Mouse (Mus musculus): ENCODE results near the gene Golga4. TPM values are rescaled to one million over a fixed set of nuclear protein-coding genes. Genes with fewer than 3 reads are reported as not detected.

Golga4 gene
- total and polyA plus RNA-seq, 2 experiments from 2014 or later, result 27.2 to 36.8 TPM

DNA sequence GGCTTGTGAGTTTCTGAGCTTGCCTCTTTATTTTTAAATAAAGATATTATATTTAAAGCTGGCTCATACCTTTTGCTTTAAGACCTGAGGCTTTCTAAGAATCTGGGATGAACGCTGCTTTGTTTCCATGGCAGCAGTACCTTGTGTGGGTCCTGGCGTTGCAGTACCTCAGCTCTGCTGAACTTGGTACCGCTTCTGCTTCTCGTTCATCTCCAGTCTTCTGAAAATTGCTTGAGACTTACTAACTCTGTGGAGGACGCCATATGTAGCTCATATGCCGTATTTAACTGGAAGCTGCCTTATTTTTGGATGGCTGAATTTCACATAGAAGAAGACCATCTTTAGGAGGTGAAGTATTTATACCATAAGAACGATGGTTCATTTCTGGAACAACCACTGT lies 2.5 kb downstream of the Golga4 start:
- H3K27me3 ChIP-seq (ENCODE audit: insufficient read depth, low read length), result no peaks in the 10 kb centered on the region
- H3K4me3 ChIP-seq (ENCODE audit: low read length), result no peak overlapping the region
- peaks cover 10% of the 10 kb centered on the region; the same call in 1 of the 2 replicates for H3K4me1 ChIP-seq (ENCODE audit: insufficient read depth, low read length)
- H3K9me3 ChIP-seq (ENCODE audit: low read length), result no peaks in the 10 kb centered on the region
- WGBS, result 86% methylated on average over 7 of the region's 7 CpGs
- no peak overlapping the region for H3K27ac ChIP-seq
- no peak overlapping the region for H3K9ac ChIP-seq (replicated peaks; ENCODE audit: low read length)
- no peaks in the 10 kb centered on the region for H3K36me3 ChIP-seq (ENCODE audit: insufficient read depth, low read length)
- no peak for DNase-seq (ENCODE audit: low spot score)
- peak overlapping the region; percentile 18; the same call in 1 of the 2 replicates for H3K4me2 ChIP-seq (ENCODE audit: low read depth, low read length)
- TF ChIP-seq CTCF (IDR thresholded peaks at IDR 0.05; ENCODE audit: low read depth), result no peak
- no peak for ATAC-seq

DNA sequence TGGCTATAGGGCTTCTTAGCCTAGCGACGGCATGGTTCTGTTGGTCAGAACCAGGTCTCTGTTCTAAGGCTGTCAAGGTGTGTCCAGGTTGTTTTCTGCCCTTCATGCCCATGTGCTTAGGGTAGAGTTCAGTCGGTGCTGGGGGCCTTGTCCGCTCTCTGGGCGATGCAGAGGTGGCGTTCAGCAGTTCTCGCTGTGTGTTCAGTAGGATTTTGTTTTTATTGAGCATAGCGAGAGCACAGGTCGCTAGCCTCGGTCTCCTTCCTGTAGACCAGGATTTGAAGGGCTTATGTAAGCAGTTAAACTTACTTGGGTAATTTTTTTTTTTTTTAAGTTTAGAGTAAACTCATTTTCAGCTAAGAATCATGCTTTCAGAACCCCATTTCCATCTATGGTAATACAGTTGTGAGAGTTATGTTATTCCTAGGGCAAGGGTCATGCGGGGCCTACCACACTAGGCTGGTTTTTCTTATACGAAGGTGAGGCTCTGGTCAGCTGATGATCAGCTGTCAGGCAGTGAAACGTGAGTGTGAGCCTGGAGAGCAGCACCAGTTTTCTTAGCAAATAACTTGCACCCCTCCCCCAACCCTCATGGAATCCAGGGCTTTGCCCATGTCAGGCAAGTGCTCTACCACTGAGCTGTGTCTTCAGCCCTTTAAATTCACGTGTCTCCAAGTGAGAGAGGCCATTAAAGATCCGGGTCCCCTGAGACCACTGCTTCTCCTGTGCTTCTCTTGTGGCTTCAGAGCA lies 5.0 kb downstream of the Golga4 start:
- 76% methylated on average over 15 of the region's 15 CpGs for WGBS
- no peaks in the 10 kb centered on the region for H3K9me3 ChIP-seq (ENCODE audit: low read length)
- H3K27ac ChIP-seq, result no peak overlapping the region
- no peak overlapping the region for H3K4me3 ChIP-seq (ENCODE audit: low read length)
- no peak overlapping the region for H3K9ac ChIP-seq (replicated peaks; ENCODE audit: low read length)
- peaks cover 11% of the 10 kb centered on the region; the same call in 1 of the 2 replicates for H3K36me3 ChIP-seq (ENCODE audit: insufficient read depth, low read length)
- no peak for ATAC-seq
- DNase-seq (ENCODE audit: low spot score), result no peak
- no peak overlapping the region for H3K4me2 ChIP-seq (ENCODE audit: low read depth, low read length)
- H3K27me3 ChIP-seq (ENCODE audit: insufficient read depth, low read length), result no peaks in the 10 kb centered on the region
- peaks cover 10% of the 10 kb centered on the region; the same call in 1 of the 2 replicates for H3K4me1 ChIP-seq (ENCODE audit: insufficient read depth, low read length)
- no peak for TF ChIP-seq CTCF (IDR thresholded peaks at IDR 0.05; ENCODE audit: low read depth)

DNA sequence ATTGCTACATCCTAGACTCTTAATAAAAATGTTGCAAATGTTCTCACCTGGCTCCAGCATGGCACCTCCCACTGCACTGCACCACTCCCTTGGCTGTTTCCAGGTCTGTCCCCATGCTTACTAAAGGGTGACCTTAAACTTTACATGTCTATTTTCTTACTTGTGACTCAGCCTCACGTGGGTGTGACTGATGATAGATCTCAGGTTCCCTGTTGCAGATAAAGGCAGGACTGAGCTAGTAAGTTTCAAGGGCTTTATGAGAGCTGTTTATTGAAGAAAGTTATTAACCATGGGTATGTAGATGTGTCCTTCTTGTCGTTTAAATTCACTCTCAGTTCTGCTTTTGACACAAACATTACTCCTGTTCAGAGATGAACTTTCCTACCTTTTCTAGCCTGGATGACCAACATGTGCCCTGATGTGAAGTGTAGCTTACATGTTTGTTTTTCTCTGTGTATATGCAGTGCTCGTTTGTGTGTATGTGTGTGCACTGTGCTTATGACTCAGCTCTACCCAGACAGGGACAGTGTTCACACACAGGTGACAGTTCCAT lies 6.7 kb downstream of the Golga4 start:
- no peaks in the 10 kb centered on the region for H3K27me3 ChIP-seq (ENCODE audit: insufficient read depth, low read length)
- no peaks in the 10 kb centered on the region for H3K9me3 ChIP-seq (ENCODE audit: low read length)
- no peak overlapping the region for H3K27ac ChIP-seq
- H3K4me1 ChIP-seq (ENCODE audit: insufficient read depth, low read length), result peaks cover 6% of the 10 kb centered on the region; the same call in 1 of the 2 replicates
- H3K4me3 ChIP-seq (ENCODE audit: low read length), result no peak overlapping the region
- ATAC-seq (no peak), DNase-seq (ENCODE audit: low spot score) (no peak)
- no peak overlapping the region for H3K9ac ChIP-seq (replicated peaks; ENCODE audit: low read length)
- peaks cover 11% of the 10 kb centered on the region; the same call in 1 of the 2 replicates for H3K36me3 ChIP-seq (ENCODE audit: insufficient read depth, low read length)
- 93% methylated on average over 3 of the region's 3 CpGs for WGBS
- TF ChIP-seq CTCF (IDR thresholded peaks at IDR 0.05; ENCODE audit: low read depth), result no peak
- no peak overlapping the region for H3K4me2 ChIP-seq (ENCODE audit: low read depth, low read length)

DNA sequence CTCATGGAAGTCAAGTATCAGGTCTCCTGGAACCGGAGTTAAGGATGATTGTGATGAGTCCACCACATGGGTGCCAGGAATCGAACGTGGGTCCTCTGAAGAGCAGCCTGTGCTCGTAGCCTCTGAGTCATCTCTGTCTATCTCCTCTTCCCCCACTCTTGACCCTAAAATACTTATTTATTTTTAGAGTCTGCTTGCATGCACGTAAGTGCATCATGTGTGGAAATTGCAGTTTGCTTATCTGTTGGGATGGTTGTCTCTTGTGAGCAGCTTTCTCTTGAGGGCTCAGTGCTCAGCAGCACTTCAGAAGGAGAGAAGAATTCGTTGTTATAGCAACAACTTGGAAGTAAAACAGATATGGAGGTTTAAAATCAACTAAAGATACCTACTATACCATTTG lies 9.4 kb downstream of the Golga4 start:
- Histone ChIP-seq H3K27me3 (ENCODE audit: insufficient read depth, low read length) (no peaks in the 10 kb centered on the region), H3K4me1 (ENCODE audit: insufficient read depth, low read length) (no peaks in the 10 kb centered on the region), H3K9ac (replicated peaks; ENCODE audit: low read length) (no peak overlapping the region), H3K36me3 (ENCODE audit: insufficient read depth, low read length) (peaks cover 11% of the 10 kb centered on the region; the same call in 1 of the 2 replicates), H3K4me2 (ENCODE audit: low read depth, low read length) (no peak overlapping the region), H3K27ac (no peak overlapping the region), H3K4me3 (ENCODE audit: low read length) (no peak overlapping the region), H3K9me3 (ENCODE audit: low read length) (no peaks in the 10 kb centered on the region)
- DNase-seq (ENCODE audit: low spot score), result no peak
- no peak for ATAC-seq
- TF ChIP-seq CTCF (IDR thresholded peaks at IDR 0.05; ENCODE audit: low read depth), result no peak
- WGBS, result 95% methylated on average over 6 of the region's 6 CpGs

DNA sequence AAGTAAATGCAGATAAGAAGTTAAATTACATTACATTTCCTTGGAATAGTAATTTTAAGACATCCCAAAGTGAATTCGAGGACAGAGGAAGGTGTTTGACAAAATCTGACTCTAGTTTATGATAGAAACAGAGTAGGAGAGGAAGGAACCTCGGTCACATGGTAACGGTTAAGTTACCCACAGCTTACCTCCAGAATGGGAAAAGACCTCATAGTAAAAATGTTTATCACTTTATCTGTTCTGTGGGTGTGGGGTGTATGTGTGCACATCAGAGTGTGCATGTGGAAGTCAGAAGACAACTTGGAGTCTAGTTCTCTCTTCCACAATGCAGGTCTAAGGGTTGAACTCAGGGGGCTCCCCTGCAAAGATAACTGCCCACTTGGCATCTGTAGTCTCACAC lies 10.1 kb downstream of the Golga4 start:
- DNase-seq (ENCODE audit: low spot score) (no peak), ATAC-seq (no peak)
- H3K9me3 ChIP-seq (ENCODE audit: low read length), result no peaks in the 10 kb centered on the region
- H3K27me3 ChIP-seq (ENCODE audit: insufficient read depth, low read length), result no peaks in the 10 kb centered on the region
- no peak overlapping the region for H3K4me3 ChIP-seq (ENCODE audit: low read length)
- no peak overlapping the region for H3K9ac ChIP-seq (replicated peaks; ENCODE audit: low read length)
- no peaks in the 10 kb centered on the region for H3K4me1 ChIP-seq (ENCODE audit: insufficient read depth, low read length)
- H3K27ac ChIP-seq, result no peak overlapping the region
- H3K4me2 ChIP-seq (ENCODE audit: low read depth, low read length), result no peak overlapping the region
- TF ChIP-seq CTCF (IDR thresholded peaks at IDR 0.05; ENCODE audit: low read depth), result no peak
- WGBS, result 97% methylated on average over 3 of the region's 3 CpGs
- peaks cover 11% of the 10 kb centered on the region; the same call in 1 of the 2 replicates for H3K36me3 ChIP-seq (ENCODE audit: insufficient read depth, low read length)

DNA sequence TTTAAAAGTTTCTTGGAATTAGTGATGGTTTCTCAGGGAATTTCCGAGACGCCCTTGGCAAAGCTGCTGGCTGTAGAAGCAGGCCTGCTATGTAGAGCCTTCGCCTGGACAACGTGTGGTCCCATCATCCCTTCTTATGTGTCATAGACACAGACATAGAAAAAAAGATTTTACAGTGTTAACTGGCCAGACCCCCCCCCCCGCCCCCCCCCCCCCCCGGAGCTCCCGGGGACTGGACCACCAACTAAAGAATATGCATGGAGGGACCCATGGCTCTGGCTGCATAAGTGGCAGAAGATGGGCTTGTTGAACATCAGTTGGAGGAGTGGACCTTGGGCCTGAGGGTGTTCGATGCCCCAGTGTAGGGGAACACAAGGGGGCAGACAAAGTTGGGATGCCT lies 11.6 kb downstream of the Golga4 start:
- Histone ChIP-seq H3K9me3 (ENCODE audit: low read length) (no peaks in the 10 kb centered on the region), H3K4me2 (ENCODE audit: low read depth, low read length) (no peak overlapping the region), H3K4me1 (ENCODE audit: insufficient read depth, low read length) (no peaks in the 10 kb centered on the region), H3K27ac (no peak overlapping the region), H3K4me3 (ENCODE audit: low read length) (no peak overlapping the region), H3K36me3 (ENCODE audit: insufficient read depth, low read length) (peaks cover 11% of the 10 kb centered on the region; the same call in 1 of the 2 replicates), H3K9ac (replicated peaks; ENCODE audit: low read length) (no peak overlapping the region), H3K27me3 (ENCODE audit: insufficient read depth, low read length) (no peaks in the 10 kb centered on the region)
- no peak for DNase-seq (ENCODE audit: low spot score)
- no peak for ATAC-seq
- 78% methylated on average over 8 of the region's 8 CpGs for WGBS
- TF ChIP-seq CTCF (IDR thresholded peaks at IDR 0.05; ENCODE audit: low read depth), result no peak

DNA sequence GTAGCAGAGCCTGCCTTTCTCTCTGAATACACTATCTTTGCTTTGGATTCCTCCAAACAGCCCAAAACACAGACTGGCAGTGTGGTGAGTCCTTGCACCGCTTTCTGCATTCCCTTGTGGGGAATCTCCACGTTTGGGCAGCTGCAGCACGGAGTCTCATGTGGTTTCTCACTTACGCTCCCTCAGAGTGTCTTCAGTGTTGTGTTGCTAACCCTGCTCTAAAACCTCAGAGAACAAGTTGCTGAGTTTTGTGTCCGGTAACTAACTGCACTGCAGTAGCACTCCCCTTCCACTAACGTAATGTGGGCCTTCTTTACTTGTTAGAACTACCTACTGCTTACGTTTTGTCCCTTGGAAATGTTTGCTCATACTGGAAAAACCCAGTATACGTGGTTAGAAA lies 13.0 kb downstream of the Golga4 start:
- Histone ChIP-seq H3K27me3 (ENCODE audit: insufficient read depth, low read length) (no peaks in the 10 kb centered on the region), H3K4me1 (ENCODE audit: insufficient read depth, low read length) (no peaks in the 10 kb centered on the region), H3K4me2 (ENCODE audit: low read depth, low read length) (no peak overlapping the region), H3K9me3 (ENCODE audit: low read length) (no peaks in the 10 kb centered on the region), H3K27ac (no peak overlapping the region), H3K36me3 (ENCODE audit: insufficient read depth, low read length) (peaks cover 11% of the 10 kb centered on the region; the same call in 1 of the 2 replicates), H3K9ac (replicated peaks; ENCODE audit: low read length) (no peak overlapping the region), H3K4me3 (ENCODE audit: low read length) (no peak overlapping the region)
- no peak for TF ChIP-seq CTCF (IDR thresholded peaks at IDR 0.05; ENCODE audit: low read depth)
- DNase-seq (ENCODE audit: low spot score) (no peak), ATAC-seq (no peak)
- 67% methylated on average over 8 of the region's 8 CpGs for WGBS
